Mouse (Mus musculus): ENCODE results near the gene Ppm1a.

GRCm38 (mm10) chr12:72723965-72724364, 33.3 kb upstream of the Ppm1a start:
- TF ChIP-seq POLR2A (IDR thresholded peaks at IDR 0.05; ENCODE audit: borderline replicate concordance, extremely low read depth, low read depth, low read length), result no peak
- TF ChIP-seq CTCF (IDR thresholded peaks at IDR 0.05; ENCODE audit: insufficient read depth, low read length), result no peak

Data from lung, adult 2 months (tissue).